Mouse (Mus musculus) hindbrain, embryonic 11.5 days (tissue): Measurements from ENCODE around the gene Sqstm1. TPM values are rescaled to one million over a fixed set of nuclear protein-coding genes. Genes with fewer than 3 reads are reported as not detected.

ENCODE experiments used
- ATAC-seq: fragments of 200-750 bp; cut with Nextera tagmentation; 2 replicates; pipeline ENCODE4 v1.8.0; 2017; ENCODE audit warnings: mild to moderate bottlenecking, moderate TSS enrichment, moderate library complexity; ENCODE audit not compliant: low FRiP score
- DNase-seq: peaks from one replicate; pipeline ENCODE4 v3.0.0-alpha.2; 2015; ENCODE audit warnings: low spot score
- H3K27ac ChIP-seq: fragments of 300-500 bp; sonication (generic); 2 replicates; pipeline ENCODE4 v1.5.1; 2014; ENCODE audit warnings: mild to moderate bottlenecking, low read depth, low read length
- H3K27me3 ChIP-seq: fragments of 300-500 bp; sonication (generic); 2 replicates; pipeline ENCODE4 v1.6.1; 2014; ENCODE audit warnings: mild to moderate bottlenecking, low read length, moderate library complexity, mixed read lengths; ENCODE audit not compliant: control insufficient read depth, insufficient read depth
- H3K36me3 ChIP-seq: fragments of 300-500 bp; sonication (generic); 2 replicates; pipeline ENCODE4 v1.6.1; 2014; ENCODE audit warnings: mild to moderate bottlenecking, low read length, moderate library complexity, mixed read lengths; ENCODE audit not compliant: control insufficient read depth, insufficient read depth
- H3K4me1 ChIP-seq: fragments of 300-500 bp; sonication (generic); replicated peaks from 2 replicates; pipeline ENCODE4 v1.6.1; 2014; ENCODE audit warnings: low read length, mixed read lengths; ENCODE audit not compliant: control insufficient read depth, insufficient read depth
- H3K4me2 ChIP-seq: fragments of 300-500 bp; sonication (generic); replicated peaks from 2 replicates; pipeline ENCODE4 v1.6.1; 2014; ENCODE audit warnings: mild to moderate bottlenecking, low read depth, low read length
- H3K4me3 ChIP-seq: fragments of 300-500 bp; sonication (generic); 2 replicates; pipeline ENCODE4 v1.5.1; 2014; ENCODE audit warnings: low read depth, low read length
- H3K9ac ChIP-seq: fragments of 300-500 bp; sonication (generic); 2 replicates; pipeline ENCODE4 v1.6.1; 2014; ENCODE audit warnings: low read depth, low read length
- H3K9me3 ChIP-seq: fragments of 300-500 bp; sonication (generic); 2 replicates; pipeline ENCODE4 v1.6.1; 2016; ENCODE audit warnings: low read length; ENCODE audit not compliant: control insufficient read depth
- WGBS: fragments of 180-500 bp; shearing (Covaris S2); extraction: QIAGEN DNeasy Blood & Tissue Kit; methylation state at CpG from one replicate; pipeline ENCODE4 v1.1.7; 2014; 5-methylcytosine and 5-hydroxymethylcytosine counted together
- polyA plus RNA-seq: library from polyadenylated mRNA; unstranded; fragments of >200 nt; fragmentation: Nextera tagmentation; extraction: Ambion mirVana; gene quantifications from 2 replicates; pipeline ENCODE4 v1.2.1, GENCODE M21; 2014

Gene Sqstm1
- polyA plus RNA-seq, 1 experiment from 2014 or later = 165 TPM

DNA sequence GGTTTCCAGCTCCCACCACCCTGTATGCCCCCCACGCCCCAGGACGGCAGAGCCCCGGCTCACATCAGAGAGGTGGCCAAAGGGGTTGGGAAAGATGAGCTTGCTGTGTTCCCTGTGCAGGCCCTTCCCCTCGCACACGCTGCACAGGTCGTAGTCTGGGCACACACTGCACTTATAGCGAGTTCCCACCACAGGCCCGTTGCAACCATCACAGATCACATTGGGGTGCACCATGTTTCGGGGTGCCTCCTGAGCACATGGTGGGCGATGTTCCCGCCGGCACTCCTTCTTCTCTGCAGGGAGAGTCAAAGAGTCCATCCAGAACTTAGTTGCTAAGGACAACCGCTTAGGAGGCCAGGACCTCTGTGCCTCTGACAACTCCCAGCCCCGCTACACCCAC is 3.3 kb downstream of the Sqstm1 start:
- peaks cover 21% of the 10 kb centered on the region for H3K36me3 ChIP-seq
- H3K9ac ChIP-seq = no peak overlapping the region
- H3K27ac ChIP-seq = no peak overlapping the region
- H3K4me1 ChIP-seq = no peaks in the 10 kb centered on the region
- no peak for DNase-seq
- no peaks in the 10 kb centered on the region for H3K9me3 ChIP-seq
- WGBS = 96% methylated on average over 14 of the region's 14 CpGs
- no peak overlapping the region for H3K4me2 ChIP-seq
- no peak for ATAC-seq
- H3K27me3 ChIP-seq = no peaks in the 10 kb centered on the region
- H3K4me3 ChIP-seq = no peak overlapping the region

- Histone ChIP-seq H3K27me3 (no peaks in the 10 kb centered on the region), H3K4me1 (no peaks in the 10 kb centered on the region), H3K36me3 (peaks cover 23% of the 10 kb centered on the region), H3K27ac (no peak overlapping the region), H3K9ac (no peak overlapping the region), H3K4me2 (no peak overlapping the region), H3K9me3 (no peaks in the 10 kb centered on the region), H3K4me3 (no peak overlapping the region)
- DNase-seq = no peak
- ATAC-seq = no peak
- WGBS = 98% methylated on average over 2 of the region's 2 CpGs
Measured at GRCm38 (mm10) chr11:50206037-50206436, 4.6 kb downstream of the Sqstm1 start.

- Histone ChIP-seq H3K4me2 (no peak overlapping the region), H3K9ac (no peak overlapping the region), H3K9me3 (no peaks in the 10 kb centered on the region), H3K4me3 (no peak overlapping the region), H3K27ac (no peak overlapping the region), H3K27me3 (no peaks in the 10 kb centered on the region), H3K4me1 (no peaks in the 10 kb centered on the region), H3K36me3 (peaks cover 23% of the 10 kb centered on the region)
- DNase-seq (no peak), ATAC-seq (no peak)
- WGBS = 94% methylated on average over 3 of the region's 3 CpGs
Measured at GRCm38 (mm10) chr11:50205434-50205833, 5.2 kb downstream of the Sqstm1 start.

DNA sequence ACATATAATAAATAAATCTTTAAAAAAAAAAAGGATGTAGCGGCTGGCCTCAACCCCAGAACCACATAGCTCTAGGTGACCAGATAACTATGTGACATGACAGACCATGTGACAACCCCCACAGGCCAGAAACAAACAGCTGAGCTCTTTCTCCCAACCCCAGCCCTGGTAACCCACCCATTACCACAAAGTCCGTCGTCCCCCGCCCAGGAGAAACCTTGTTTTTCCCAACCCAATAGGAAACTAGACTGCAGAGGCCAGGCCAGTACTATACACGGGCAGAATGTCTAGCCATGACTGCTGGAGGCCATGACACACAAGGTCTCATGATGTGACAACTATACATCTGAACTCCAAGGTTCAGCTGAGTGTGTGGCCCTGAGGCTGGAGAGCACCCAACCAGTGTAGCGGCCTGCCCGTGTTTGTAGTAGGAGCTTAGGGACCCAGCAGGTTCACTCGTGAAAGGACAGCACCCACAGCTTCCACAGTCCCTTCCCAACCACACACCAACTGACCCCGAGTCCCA is 7.3 kb downstream of the Sqstm1 start:
- H3K36me3 ChIP-seq = peaks cover 32% of the 10 kb centered on the region
- H3K4me2 ChIP-seq = no peak overlapping the region
- H3K4me1 ChIP-seq = no peaks in the 10 kb centered on the region
- H3K9ac ChIP-seq = no peak overlapping the region
- DNase-seq (no peak), ATAC-seq (no peak)
- H3K9me3 ChIP-seq = no peaks in the 10 kb centered on the region
- H3K27ac ChIP-seq = no peak overlapping the region
- H3K27me3 ChIP-seq = no peaks in the 10 kb centered on the region
- no peak overlapping the region for H3K4me3 ChIP-seq
- 93% methylated on average over 9 of the region's 9 CpGs for WGBS

DNA sequence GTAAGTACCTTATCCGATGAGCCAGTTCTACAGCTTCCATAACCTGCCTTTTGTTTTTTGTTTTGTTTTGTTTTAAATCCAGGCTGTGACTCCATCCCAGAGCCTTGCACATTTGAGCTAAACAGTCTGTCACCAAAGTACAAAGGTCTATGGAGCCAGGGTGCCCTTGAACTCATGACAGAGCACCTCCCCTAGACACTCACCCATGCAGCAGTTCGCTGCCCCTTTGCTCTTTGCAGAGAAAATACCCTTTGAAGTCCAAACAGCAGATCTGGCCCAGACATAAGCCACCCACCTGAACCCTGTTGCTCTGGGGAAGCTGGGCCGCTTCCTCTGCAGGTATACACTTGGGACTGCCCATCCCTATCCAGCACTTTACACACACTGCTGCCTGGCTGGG is 9.0 kb downstream of the Sqstm1 start:
- Histone ChIP-seq H3K9me3 (no peaks in the 10 kb centered on the region), H3K27me3 (no peaks in the 10 kb centered on the region), H3K9ac (no peak overlapping the region), H3K27ac (no peak overlapping the region), H3K36me3 (peaks cover 28% of the 10 kb centered on the region), H3K4me2 (no peak overlapping the region), H3K4me3 (no peak overlapping the region), H3K4me1 (no peaks in the 10 kb centered on the region)
- ATAC-seq (no peak), DNase-seq (no peak)
- 88% methylated on average over 3 of the region's 3 CpGs for WGBS

- peaks cover 28% of the 10 kb centered on the region for H3K36me3 ChIP-seq
- H3K4me3 ChIP-seq = no peak overlapping the region
- no peaks in the 10 kb centered on the region for H3K9me3 ChIP-seq
- no peak overlapping the region for H3K4me2 ChIP-seq
- ATAC-seq (no peak), DNase-seq (no peak)
- no peak overlapping the region for H3K27ac ChIP-seq
- no peaks in the 10 kb centered on the region for H3K4me1 ChIP-seq
- WGBS = 93% methylated on average over 8 of the region's 8 CpGs
- no peaks in the 10 kb centered on the region for H3K27me3 ChIP-seq
- no peak overlapping the region for H3K9ac ChIP-seq
Measured at GRCm38 (mm10) chr11:50200613-50201012, 10.0 kb downstream of the Sqstm1 start.

GRCm38 (mm10) chr11:50198916-50199315 is 11.7 kb downstream of the Sqstm1 start:
- H3K27me3 ChIP-seq = no peaks in the 10 kb centered on the region
- no peak overlapping the region for H3K4me2 ChIP-seq
- peaks cover 16% of the 10 kb centered on the region for H3K36me3 ChIP-seq
- H3K4me3 ChIP-seq = no peak overlapping the region
- H3K4me1 ChIP-seq = no peaks in the 10 kb centered on the region
- H3K27ac ChIP-seq = no peak overlapping the region
- no peak overlapping the region for H3K9ac ChIP-seq
- ATAC-seq (no peak), DNase-seq (no peak)
- no peaks in the 10 kb centered on the region for H3K9me3 ChIP-seq
- 90% methylated on average over 2 of the region's 2 CpGs for WGBS

DNA sequence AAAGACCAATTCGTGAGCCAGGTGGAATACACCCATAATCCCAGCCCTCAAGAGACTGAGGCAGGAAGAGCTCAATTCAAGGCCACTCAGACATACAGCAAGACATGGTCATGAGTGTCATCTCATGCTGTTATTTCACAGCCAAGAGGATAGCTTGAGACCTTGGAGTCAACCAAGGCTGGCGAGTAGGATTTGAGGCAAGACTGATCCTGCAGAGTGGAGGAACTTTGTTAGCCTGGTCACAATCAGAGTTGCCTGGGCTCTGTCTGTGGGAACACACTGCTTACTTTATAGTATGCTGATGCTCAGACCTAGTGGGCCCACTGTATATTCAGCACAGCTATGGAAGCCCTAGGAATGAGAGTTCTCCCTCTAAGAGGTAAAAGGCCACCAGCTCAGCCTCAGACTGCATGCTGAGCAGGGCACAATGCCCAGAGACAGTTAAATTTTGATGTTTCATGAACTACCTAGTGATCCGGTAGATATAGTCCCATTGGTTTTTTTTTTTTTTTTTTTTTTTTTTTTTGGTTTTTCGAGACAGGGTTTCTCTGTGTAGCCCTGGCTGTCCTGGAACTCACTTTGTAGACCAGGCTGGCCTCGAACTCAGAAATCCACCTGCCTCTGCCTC is 12.3 kb downstream of the Sqstm1 start:
- Histone ChIP-seq H3K9me3 (no peaks in the 10 kb centered on the region), H3K4me2 (no peak overlapping the region), H3K27me3 (no peaks in the 10 kb centered on the region), H3K36me3 (peaks cover 14% of the 10 kb centered on the region), H3K27ac (no peak overlapping the region), H3K9ac (no peak overlapping the region), H3K4me1 (no peaks in the 10 kb centered on the region), H3K4me3 (no peak overlapping the region)
- WGBS = 91% methylated on average over 3 of the region's 5 CpGs
- ATAC-seq (no peak), DNase-seq (no peak)

GRCm38 (mm10) chr11:50197500-50197899 is 13.1 kb downstream of the Sqstm1 start:
- H3K36me3 ChIP-seq = peaks cover 13% of the 10 kb centered on the region; the same call in 1 of the 2 replicates
- no peak overlapping the region for H3K4me3 ChIP-seq
- H3K9me3 ChIP-seq = no peaks in the 10 kb centered on the region
- DNase-seq (no peak), ATAC-seq (no peak)
- H3K27me3 ChIP-seq = no peaks in the 10 kb centered on the region
- H3K4me2 ChIP-seq = no peak overlapping the region
- no peaks in the 10 kb centered on the region for H3K4me1 ChIP-seq
- H3K9ac ChIP-seq = no peak overlapping the region
- H3K27ac ChIP-seq = no peak overlapping the region
- 92% methylated on average over 4 of the region's 4 CpGs for WGBS
